Mouse (Mus musculus) right cerebral cortex, postnatal 4 days (tissue): ENCODE data around the gene Rab30.
A peak's percentile ranks its signal among the peaks of the same experiment; 100 is the strongest.

Experiments
- DNase-seq: peaks from one replicate; pipeline ENCODE4 v3.0.0-alpha.2; 2022

Gene Rab30

DNA sequence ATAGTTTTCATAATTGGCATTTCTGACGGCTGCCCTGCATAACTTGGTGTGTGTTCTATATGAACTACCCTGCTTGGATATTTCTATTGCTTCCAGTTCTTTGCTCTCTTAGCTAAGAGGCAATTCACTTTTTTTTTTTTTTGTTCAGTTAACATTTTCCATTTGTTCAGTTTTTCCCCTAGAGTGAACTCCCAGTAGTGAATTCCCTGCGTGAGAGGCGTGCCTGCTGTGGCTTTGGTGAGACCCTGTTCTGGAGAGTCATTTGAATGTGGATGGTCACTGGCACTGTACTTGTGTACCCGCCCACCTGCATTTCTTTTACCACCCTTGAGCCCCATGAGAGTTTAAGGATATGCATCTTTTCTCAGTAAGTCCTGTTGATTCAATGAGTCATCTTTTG, 60.8 kb downstream of the Rab30 start:
- DNase-seq = no peak

- DNase-seq = no peak
Observed at GRCm38 (mm10) chr7:92803191-92803590, 61.8 kb downstream of the Rab30 start.

- DNase-seq = no peak
Observed at GRCm38 (mm10) chr7:92804919-92805668, 63.7 kb downstream of the Rab30 start.

GRCm38 (mm10) chr7:92806512-92807188, 65.2 kb downstream of the Rab30 start:
- DNase-seq = peak; percentile 27

DNA sequence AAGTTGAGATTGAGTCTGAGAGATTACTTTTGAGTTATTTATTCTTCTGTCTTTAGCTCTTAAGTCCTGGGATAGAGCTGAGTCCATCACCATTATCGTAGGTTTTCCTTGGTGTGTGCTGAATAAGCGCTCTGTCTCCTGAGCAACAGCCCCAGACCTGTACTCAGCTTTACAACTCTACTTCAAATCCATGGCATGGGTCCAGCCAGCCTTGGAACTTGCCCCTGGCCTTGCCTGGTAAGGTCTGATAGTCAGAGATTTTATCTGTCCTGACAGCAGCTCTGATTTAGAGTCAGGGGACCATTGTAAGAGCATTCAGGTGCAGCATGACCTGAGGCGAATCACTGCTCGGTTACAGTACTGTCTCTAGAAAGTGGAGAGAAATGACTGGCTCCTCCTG, 66.1 kb downstream of the Rab30 start:
- no peak for DNase-seq

GRCm38 (mm10) chr7:92811667-92812279, 70.4 kb downstream of the Rab30 start:
- no peak for DNase-seq

- DNase-seq = no peak
Observed at GRCm38 (mm10) chr7:92817242-92817641, 75.8 kb downstream of the Rab30 start.

DNA sequence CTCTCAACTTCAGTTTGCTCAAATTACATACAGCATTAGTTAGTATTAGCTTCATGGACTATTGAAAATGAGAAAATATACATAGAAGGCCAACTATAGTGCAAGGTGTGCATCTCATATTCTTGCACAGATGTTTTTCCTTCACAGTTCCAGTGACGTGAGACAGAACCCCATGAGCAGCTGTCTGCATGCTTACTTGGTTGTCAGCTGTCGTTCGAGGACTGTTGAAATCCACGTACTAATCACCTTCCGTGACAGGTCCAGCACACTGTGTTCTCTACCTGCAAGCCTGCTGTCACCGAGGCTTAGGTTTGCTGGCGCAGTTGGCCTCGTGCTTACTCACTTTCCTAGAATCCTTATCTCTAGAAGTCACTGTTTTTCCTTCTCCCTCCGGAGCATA, 76.5 kb downstream of the Rab30 start:
- DNase-seq = no peak

DNA sequence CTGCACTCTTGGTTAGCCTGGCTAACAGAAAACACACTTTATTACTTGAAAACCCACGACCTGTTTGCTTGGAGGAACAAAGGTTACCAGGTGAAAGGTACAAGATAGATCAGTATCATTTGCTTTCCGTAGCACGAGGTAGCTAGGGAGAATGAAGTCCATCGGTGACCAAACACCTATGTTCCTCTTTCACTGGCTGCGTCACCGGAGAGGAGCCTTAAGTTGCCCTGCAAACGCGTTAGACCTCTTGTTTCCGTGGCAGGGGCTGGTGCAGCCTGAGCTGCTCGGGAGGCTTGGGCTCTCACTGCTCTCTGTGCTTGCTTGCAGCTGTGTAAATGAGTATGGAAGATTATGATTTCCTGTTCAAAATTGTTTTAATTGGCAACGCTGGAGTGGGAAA, 78.3 kb downstream of the Rab30 start:
- no peak for DNase-seq

DNA sequence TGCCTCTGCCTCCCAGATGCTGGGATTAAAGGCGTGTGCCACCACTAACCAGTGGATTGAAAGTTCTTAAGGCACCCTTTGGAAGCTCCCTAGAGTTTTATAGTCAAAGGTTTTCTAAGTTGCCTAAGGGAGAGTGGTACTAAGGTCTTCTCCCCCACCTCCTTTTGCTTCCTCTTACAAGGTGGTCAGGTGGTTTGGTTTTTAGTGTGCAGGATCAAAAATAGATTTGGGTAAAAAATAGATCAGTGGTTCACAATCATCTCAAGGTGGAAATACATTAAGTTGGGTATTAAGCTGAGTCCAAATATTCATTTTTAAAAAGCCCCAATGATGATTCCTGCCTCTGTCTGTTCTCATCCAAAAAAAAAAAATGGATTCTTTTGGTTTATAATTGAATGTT, 79.0 kb downstream of the Rab30 start:
- DNase-seq = no peak

DNA sequence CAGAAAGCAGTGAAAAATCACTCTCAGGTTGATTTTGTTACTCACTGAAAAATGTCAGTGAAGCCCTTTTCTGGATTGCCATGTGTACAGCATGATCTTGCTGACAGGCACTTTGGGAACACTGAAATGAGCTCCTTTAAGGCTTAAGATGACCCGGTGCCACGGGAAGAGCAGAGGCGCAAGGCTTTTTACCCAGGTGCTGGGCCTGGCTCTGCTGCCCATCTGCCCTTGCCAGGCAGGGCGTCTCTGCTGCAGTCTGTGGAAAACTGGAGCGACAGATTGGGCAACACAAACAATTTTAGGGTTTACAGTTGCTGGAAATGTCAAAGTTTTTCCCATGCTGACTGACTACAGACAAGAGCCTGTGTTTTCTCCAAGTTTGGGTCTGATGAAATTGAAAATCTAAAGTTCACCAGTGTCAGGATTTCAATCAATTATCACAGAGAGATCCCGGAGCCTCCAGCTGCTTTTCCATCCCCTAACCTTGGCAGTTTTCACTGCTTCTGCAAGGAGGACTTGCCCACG, 79.6 kb downstream of the Rab30 start:
- DNase-seq = no peak

DNA sequence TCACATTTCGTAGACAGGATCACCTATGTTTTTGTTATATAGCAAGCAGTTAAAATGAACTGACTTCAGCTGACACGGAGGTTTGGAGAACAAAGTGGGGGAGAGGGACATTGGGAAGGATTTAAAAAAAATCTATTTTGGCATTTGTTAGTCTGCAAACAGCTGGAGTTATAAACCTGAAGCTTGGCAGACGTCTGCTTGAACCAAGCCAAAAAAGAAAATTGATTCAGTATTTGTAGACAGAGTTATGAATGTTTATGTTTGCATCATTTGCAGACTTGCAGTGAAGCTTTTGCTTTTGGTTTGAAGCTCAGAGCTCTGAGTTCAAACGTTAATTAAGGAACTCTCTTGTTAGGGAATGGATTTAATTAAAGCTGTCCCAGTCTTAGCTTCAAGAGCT, 80.5 kb downstream of the Rab30 start:
- DNase-seq = no peak

GRCm38 (mm10) chr7:92822409-92823101, 81.2 kb downstream of the Rab30 start:
- DNase-seq = no peak

- DNase-seq = no peak
Observed at GRCm38 (mm10) chr7:92826248-92826647, 84.8 kb downstream of the Rab30 start.

DNA sequence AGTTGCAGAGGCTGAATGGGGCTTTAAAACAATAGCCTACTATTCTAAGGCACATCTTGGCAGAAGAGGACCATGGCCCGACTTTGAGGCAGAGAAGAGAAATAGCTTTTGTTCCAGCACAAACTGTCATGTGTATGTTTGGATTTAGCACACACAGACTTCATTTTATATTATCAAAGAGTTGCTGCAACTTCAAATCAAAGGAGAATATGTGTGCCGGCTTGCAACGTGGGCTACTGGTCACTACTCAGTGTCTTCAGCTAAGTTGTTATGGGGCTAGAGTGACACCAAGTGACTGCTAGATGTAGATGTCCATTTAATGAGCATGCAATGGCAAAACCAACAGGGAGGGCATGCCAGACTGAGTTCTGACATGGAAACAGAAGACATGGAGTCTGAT, 86.6 kb downstream of the Rab30 start:
- no peak for DNase-seq

DNA sequence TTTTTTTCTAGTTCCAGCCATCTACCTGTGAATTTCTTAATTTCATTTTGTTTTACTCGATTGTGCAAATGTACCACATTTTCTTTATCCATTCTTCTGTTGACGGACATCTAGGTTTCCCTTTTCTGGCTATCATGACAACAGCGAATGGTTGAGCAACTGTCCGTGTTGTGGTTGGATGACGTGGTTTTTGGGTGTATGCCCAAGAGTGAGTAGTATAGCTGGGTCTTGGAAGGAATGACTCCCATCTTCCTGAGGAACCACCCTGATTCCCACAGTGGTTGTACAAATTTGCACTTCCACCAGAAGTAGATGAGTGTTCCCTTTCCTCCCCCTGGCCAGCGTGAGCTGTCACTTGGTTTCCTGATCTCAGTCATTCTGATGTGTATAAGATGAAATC, 91.0 kb downstream of the Rab30 start:
- no peak for DNase-seq

DNA sequence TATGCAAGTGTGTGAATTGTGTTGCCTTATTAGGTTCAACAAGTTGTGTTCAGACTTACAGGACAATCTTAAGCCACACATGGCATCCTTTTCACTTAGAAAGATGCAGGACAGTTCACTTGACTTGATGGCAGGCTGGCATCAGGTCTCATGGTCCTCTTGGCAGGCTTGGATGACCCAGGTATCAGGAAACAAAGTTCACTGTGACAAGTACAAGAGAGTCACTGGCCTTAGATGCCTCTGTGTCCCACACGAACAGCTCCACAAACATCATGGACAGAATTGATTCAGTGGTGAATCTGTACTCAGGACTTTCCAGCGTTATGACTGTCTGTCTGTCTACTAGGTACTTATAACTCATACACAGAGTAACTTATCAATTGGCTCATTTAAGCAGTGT, 93.0 kb downstream of the Rab30 start:
- no peak for DNase-seq

DNA sequence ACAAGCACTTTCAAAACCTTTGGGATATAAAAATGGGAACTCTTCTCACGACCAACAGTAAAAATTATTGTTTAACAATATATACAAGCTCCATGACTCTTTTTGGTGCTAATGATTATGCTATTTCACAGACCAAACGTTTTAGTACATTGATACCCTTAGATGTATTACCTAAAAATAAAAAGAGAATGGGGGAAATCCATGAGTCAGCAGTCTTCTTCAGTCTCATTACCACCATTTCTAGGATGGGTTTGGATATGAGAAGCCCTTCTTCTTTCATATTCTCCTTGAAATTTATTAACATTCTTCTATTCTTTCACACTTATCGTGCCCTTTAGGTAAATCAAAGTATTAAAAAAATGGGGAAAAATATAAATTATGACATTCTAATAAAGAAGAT, 95.0 kb downstream of the Rab30 start:
- no peak for DNase-seq

DNA sequence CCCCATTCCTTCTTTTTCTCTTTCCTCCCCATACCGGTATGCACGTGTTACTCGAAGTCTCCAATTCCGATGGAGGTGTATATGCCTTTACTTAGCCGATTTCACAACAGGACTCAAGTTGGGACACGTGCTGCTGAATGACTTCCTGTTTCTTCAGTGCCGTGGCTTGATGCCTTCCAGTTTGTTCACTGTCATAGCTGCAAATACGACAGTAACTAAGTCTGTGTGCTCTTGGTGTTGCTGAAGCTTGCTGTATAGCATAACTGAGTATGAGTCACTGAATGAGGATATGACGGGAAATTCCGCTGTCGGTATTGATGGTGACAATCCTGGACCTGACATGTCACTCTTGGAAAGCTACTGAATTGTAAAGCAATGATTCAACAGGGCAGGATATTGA, 95.8 kb downstream of the Rab30 start:
- no peak for DNase-seq

- no peak for DNase-seq
Observed at GRCm38 (mm10) chr7:92837907-92838306, 96.5 kb downstream of the Rab30 start.

- DNase-seq = no peak
Observed at GRCm38 (mm10) chr7:92842254-92842653, 100.9 kb downstream of the Rab30 start.

DNA sequence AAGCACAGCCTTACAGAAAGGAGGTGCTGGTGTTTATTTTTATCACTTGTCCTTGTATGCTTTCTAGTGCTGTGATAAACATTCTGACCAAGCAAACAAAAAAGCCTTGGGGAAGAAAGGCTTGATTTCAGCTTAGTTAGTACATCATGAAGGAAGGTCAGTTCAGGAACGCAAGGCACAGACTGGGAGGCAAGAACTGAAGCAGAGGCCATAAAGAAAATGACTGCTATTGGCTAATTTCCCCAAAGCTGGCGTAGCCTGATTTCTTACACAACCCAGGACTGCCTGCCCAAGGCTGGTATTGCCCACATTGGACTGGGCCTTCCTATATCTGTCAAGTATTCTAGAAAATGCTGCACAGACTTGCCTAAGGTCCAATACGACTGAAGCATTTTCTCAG, 106.8 kb downstream of the Rab30 start:
- DNase-seq = no peak

- no peak for DNase-seq
Observed at GRCm38 (mm10) chr7:92866526-92866925, 125.1 kb downstream of the Rab30 start.
